Mouse (Mus musculus) midbrain, embryonic 16.5 days (tissue): ENCODE measurements at regions not wholly inside any gene's neighbourhood (a gene's known extent, or its start where the extent isn't known, plus 50 kb on each side); places are given as distances from the start of the nearest gene placed in this dataset.

Source experiments
- ATAC-seq: fragments of 200-750 bp; cut with Nextera tagmentation; 2 replicates; pipeline ENCODE4 v1.8.0; 2017; ENCODE audit warnings: moderate TSS enrichment
- H3K27ac ChIP-seq: fragments of 300-500 bp; sonication (generic); 2 replicates; pipeline ENCODE4 v1.5.1; 2014; ENCODE audit warnings: mild to moderate bottlenecking, low read length, mixed read lengths
- H3K27me3 ChIP-seq: fragments of 300-500 bp; sonication (generic); 2 replicates; pipeline ENCODE4 v1.6.1; 2014; ENCODE audit warnings: low read depth, low read length, mixed read lengths; ENCODE audit not compliant: control insufficient read depth, insufficient read depth
- H3K36me3 ChIP-seq: fragments of 300-500 bp; sonication (generic); 2 replicates; pipeline ENCODE4 v1.6.1; 2014; ENCODE audit warnings: mild to moderate bottlenecking, low read length, moderate library complexity, mixed read lengths; ENCODE audit not compliant: control insufficient read depth, insufficient read depth
- H3K4me1 ChIP-seq: fragments of 300-500 bp; sonication (generic); 2 replicates; pipeline ENCODE4 v1.6.1; 2014; ENCODE audit warnings: mild to moderate bottlenecking, low read length, mixed read lengths; ENCODE audit not compliant: control insufficient read depth, insufficient read depth
- H3K4me2 ChIP-seq: fragments of 300-500 bp; sonication (generic); 2 replicates; pipeline ENCODE4 v1.6.1; 2014; ENCODE audit warnings: mild to moderate bottlenecking, low read length, mixed read lengths
- H3K4me3 ChIP-seq: fragments of 300-500 bp; sonication (generic); 2 replicates; pipeline ENCODE4 v1.5.1; 2014; ENCODE audit warnings: low read depth, mild to moderate bottlenecking, low read length, moderate library complexity, mixed read lengths
- H3K9ac ChIP-seq: fragments of 300-500 bp; sonication (generic); 2 replicates; pipeline ENCODE4 v1.6.1; 2014; ENCODE audit warnings: low read depth, low read length, mixed read lengths
- H3K9me3 ChIP-seq: fragments of 300-500 bp; sonication (generic); replicated peaks from 2 replicates; pipeline ENCODE4 v1.6.1; 2014; ENCODE audit warnings: mild to moderate bottlenecking, low read length, mixed read lengths; ENCODE audit not compliant: control insufficient read depth, poor library complexity, severe bottlenecking
- WGBS: fragments of 180-500 bp; shearing (Covaris S2); extraction: QIAGEN DNeasy Blood & Tissue Kit; methylation state at CpG from one replicate; pipeline ENCODE4 v1.1.7; 2014; 5-methylcytosine and 5-hydroxymethylcytosine counted together

DNA sequence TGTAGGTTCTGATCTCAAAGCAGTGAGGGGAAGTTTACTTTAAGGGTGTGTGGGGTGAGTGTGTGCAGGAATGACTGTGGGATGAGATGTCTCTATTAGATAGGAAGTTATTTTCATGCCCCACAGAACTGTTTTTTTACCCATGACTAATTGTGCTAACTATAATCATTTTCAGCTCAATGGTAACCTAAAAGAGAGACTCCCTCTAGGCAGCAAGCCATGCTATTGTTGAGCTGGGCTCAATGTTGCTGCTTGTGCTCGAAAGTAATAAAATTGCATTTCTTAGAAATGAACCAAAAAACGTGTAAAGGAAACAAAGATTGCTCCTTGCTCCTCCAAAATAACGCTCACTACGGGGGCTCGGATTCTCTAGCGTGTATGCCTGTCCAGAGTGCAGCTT lies 146.2 kb downstream of the Ddx11 start:
- no peaks in the 10 kb centered on the region for H3K36me3 ChIP-seq
- H3K27ac ChIP-seq = no peak overlapping the region
- H3K9me3 ChIP-seq = no peaks in the 10 kb centered on the region
- no peak overlapping the region for H3K4me2 ChIP-seq
- H3K9ac ChIP-seq = no peak overlapping the region
- ATAC-seq = no peak
- no peak overlapping the region for H3K4me3 ChIP-seq
- no peaks in the 10 kb centered on the region for H3K4me1 ChIP-seq
- WGBS = 74% methylated on average over 6 of the region's 6 CpGs
- no peaks in the 10 kb centered on the region for H3K27me3 ChIP-seq

DNA sequence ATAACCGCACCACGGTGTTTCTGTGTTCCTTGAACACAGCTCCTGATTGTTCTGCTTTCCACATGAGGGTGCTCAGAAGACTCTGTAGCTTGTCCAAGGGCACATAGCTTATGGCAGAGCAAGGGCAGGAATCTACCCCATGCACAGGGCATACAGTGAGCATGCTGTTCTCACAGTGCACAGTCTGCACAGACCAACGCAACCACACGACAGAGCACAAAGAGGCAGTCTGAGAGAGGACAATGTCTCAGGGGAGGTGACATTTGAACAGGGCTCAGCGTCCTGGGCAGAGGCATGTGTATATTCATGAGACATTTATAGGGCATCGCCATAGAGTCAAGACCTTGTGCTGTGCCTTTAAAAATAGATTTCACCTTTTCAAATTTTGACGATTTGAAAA lies 148.6 kb downstream of the Ddx11 start:
- Histone ChIP-seq H3K9ac (no peak overlapping the region), H3K36me3 (no peaks in the 10 kb centered on the region), H3K4me1 (peaks cover under 1% of the 10 kb centered on the region), H3K27me3 (no peaks in the 10 kb centered on the region), H3K27ac (no peak overlapping the region), H3K4me2 (no peak overlapping the region), H3K9me3 (no peaks in the 10 kb centered on the region), H3K4me3 (no peak overlapping the region)
- 66% methylated on average over 7 of the region's 7 CpGs for WGBS
- ATAC-seq = no peak

DNA sequence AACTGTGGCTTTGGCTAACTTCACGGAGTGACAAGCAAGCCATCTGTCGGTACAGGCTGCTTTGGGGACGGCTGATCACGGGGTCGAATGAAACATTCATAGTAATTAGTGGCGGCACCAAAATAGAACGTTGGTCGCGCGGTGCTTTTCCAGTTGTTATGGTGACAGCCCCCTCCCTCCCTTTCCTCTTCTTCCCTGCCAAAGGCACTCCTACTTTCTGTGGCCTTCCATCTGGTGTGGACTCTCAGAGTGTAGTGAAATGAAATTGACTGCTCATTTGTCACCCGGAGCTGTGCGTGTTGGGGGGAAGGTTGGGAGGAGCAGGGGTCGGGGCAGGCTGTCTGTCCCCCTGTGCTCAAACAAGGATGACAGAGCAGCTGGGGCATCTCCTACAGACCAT lies 153.5 kb downstream of the Ddx11 start:
- Histone ChIP-seq H3K9ac (no peak overlapping the region), H3K4me1 (peaks cover 9% of the 10 kb centered on the region), H3K27me3 (no peaks in the 10 kb centered on the region), H3K9me3 (no peaks in the 10 kb centered on the region), H3K36me3 (no peaks in the 10 kb centered on the region), H3K4me2 (no peak overlapping the region), H3K27ac (0 out of 2 replicates have a peak overlapping the region, but pooled peaks have one; percentile 50), H3K4me3 (no peak overlapping the region)
- ATAC-seq = peak; percentile 89
- 17% methylated on average over 13 of the region's 13 CpGs for WGBS

DNA sequence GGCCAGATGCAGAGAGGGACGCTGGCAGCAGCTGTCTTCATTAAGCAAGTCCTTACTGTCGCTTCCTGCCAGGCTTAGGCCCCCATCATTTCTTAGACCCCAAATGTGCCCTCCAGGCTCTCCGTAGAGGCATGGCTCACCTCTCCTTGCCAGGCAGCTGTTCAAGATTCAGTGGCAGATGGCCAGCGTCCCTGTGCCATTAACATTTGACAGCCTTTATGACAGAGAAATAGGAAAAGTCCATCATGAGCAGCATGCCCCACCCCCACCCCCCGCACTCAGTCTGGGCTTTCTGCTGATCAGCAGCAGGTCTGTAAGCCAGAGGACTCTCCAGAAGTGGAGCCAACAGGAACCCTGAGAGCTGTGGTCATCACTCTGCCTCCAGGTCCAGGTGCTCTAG lies 154.7 kb downstream of the Ddx11 start:
- WGBS = 48% methylated on average over 5 of the region's 5 CpGs
- no peaks in the 10 kb centered on the region for H3K9me3 ChIP-seq
- no peak overlapping the region for H3K4me2 ChIP-seq
- no peaks in the 10 kb centered on the region for H3K36me3 ChIP-seq
- no peak overlapping the region for H3K27ac ChIP-seq
- no peak overlapping the region for H3K4me3 ChIP-seq
- 0 out of 2 replicates have a peak, but pooled peaks have one; percentile 46 for ATAC-seq
- H3K4me1 ChIP-seq = peaks cover 9% of the 10 kb centered on the region
- H3K9ac ChIP-seq = no peak overlapping the region
- H3K27me3 ChIP-seq = no peaks in the 10 kb centered on the region

DNA sequence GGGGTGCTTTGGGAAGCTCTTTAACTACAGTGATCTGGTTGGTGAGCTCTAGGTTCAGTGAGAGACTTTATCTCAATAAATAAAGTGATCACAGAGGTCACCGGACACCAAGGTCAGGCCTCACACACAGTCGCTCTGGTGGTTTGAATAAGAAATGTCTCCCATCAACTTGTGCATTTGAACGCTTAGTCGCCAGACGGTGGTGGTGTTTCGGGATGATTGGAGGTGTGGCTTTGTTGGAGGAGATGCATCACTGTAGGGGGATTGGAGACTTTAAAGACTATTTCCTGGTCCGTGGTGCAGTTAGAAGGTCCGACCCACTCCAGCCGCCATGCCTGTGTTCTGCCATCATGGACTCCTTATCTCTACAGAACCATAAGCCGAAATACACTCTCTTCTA lies 162.0 kb downstream of the Ddx11 start:
- WGBS = 94% methylated on average over 10 of the region's 10 CpGs

More for the DNA sequence above, 162.0 kb downstream of the Ddx11 start:
- Histone ChIP-seq H3K4me1 (no peaks in the 10 kb centered on the region), H3K27ac (no peak overlapping the region), H3K27me3 (no peaks in the 10 kb centered on the region), H3K4me3 (no peak overlapping the region), H3K9me3 (no peaks in the 10 kb centered on the region), H3K36me3 (no peaks in the 10 kb centered on the region), H3K4me2 (no peak overlapping the region), H3K9ac (no peak overlapping the region)
- no peak for ATAC-seq
